Mouse (Mus musculus): ENCODE measurements around the gene Sema6d. TPM values are rescaled to one million over a fixed set of nuclear protein-coding genes. Genes with fewer than 3 reads are reported as not detected.

The Sema6d gene
- total RNA-seq, 2 experiments from 2014 or later = 16.4 to 23.7 TPM

GRCm38 (mm10) chr2:124401727-124402380 is 312.1 kb downstream of the Sema6d start:
- DNase-seq = no peak

GRCm38 (mm10) chr2:124403571-124403970 is 313.8 kb downstream of the Sema6d start:
- no peak for DNase-seq

GRCm38 (mm10) chr2:124403981-124404380 is 314.2 kb downstream of the Sema6d start:
- DNase-seq = no peak

GRCm38 (mm10) chr2:124404631-124405562 is 315.1 kb downstream of the Sema6d start:
- DNase-seq = no peak

- no peak for DNase-seq
These were observed 319.2 kb downstream of the Sema6d start for GRCm38 (mm10) chr2:124408956-124409355.

GRCm38 (mm10) chr2:124416730-124417129 is 327.0 kb downstream of the Sema6d start:
- no peak for DNase-seq

GRCm38 (mm10) chr2:124418319-124418718 is 328.6 kb downstream of the Sema6d start:
- DNase-seq = no peak

- DNase-seq = no peak
These were observed 330.5 kb downstream of the Sema6d start for GRCm38 (mm10) chr2:124420170-124420825.

GRCm38 (mm10) chr2:124429744-124430143 is 340.0 kb downstream of the Sema6d start:
- no peak for DNase-seq

GRCm38 (mm10) chr2:124430708-124431107 is 340.9 kb downstream of the Sema6d start:
- DNase-seq = no peak

- no peak for DNase-seq
These were observed 345.7 kb downstream of the Sema6d start for GRCm38 (mm10) chr2:124435382-124436002.

- no peak for DNase-seq
These were observed 346.9 kb downstream of the Sema6d start for GRCm38 (mm10) chr2:124436704-124437103.

- no peak for DNase-seq
These were observed 354.4 kb downstream of the Sema6d start for GRCm38 (mm10) chr2:124444199-124444598.

- no peak for DNase-seq
These were observed 366.1 kb downstream of the Sema6d start for GRCm38 (mm10) chr2:124455881-124456280.

GRCm38 (mm10) chr2:124456999-124457398 is 367.2 kb downstream of the Sema6d start:
- DNase-seq = no peak

GRCm38 (mm10) chr2:124458028-124458427 is 368.3 kb downstream of the Sema6d start:
- DNase-seq = no peak

GRCm38 (mm10) chr2:124460956-124461355 is 371.2 kb downstream of the Sema6d start:
- DNase-seq = no peak

GRCm38 (mm10) chr2:124461378-124461851 is 371.6 kb downstream of the Sema6d start:
- no peak for DNase-seq

- no peak for DNase-seq
These were observed 375.5 kb downstream of the Sema6d start for GRCm38 (mm10) chr2:124465004-124465946.

GRCm38 (mm10) chr2:124467429-124467828 is 377.7 kb downstream of the Sema6d start:
- DNase-seq = no peak

Measured in gastrocnemius, postnatal 10 days (tissue).